Mouse (Mus musculus) neutrophil, adult 59 days (primary cell): ENCODE results near the gene Srl. TPM values are rescaled to one million over a fixed set of nuclear protein-coding genes. Genes with fewer than 3 reads are reported as not detected.

Experiments used
- total RNA-seq, 2 experiments: library from RNA; stranded (reverse); gene quantifications; 1 replicate in 1 of 2; 2 replicates in 1 of 2; pipeline ENCODE4 v1.2.4; 2023

The Srl gene
- 1 to 10 TPM in 1 of 2 experiments, under 1 TPM in 1; 0.76 to 1.2 TPM for total RNA-seq

DNA sequence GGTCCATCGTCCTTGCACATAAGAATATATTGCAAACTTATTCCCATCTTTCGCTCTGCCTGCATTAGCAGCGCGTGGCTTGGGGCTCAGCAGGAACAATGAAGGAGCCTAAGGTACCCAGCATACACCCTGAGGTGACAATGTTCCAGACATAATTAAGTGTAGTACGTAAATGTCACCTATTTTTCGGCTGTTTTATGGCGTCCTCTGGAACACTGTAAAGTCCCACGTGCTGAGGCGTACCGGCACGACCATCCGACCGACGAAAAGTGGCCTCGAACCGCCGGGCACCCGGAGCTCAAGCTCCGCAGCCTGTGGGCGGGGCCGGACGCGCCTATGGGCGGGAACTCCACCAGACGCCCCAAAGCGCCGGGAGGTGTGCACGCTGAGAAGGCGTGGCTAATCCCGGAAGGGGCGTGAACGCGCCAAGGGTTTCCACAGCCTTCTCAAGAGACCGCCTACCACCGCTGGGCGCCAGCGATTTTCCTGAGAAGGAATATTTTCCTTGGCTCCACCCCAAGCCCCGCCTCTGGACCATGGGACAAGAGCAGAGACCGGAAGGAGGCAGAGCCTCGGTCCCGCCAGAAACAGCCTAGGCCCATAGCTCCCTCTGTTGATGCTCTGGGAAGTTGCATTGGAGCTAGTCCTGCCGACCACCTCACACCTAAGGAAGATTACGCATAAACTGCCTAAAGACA, at the start of gene Srl:
Gene Srl, minus strand, starts transcription at position 316 of the 698 bp plus-strand sequence.

DNA sequence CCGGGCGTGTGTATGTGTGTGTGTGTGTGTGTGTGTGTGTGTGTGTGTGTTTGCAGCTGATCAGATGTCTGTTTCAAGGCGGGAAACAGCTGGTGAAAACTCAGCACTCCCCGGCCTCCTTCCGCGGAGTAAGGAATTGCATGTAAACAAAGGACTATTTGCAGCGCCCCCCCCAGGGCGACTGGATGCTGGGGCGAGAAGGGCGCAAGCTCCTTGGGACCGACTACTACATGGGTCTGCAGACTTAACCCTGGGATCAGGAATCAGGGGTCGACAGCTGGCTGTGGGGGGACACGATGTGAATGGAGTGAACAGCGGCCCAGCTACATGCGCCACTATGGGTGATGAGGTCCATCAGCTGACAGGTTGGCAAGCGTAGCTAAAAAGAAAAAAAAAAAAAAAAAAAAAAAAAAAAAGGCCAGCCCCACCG, 18.1 kb upstream of the Srl start, which contains the start of gene Tfap4:
Gene Tfap4, minus strand, starts transcription at position 140 of the 430 bp plus-strand sequence.

Other genes with a start within 250 kb of the Srl start
- gene Adcy9, start 121.3 kb downstream of the Srl start, total RNA-seq: 1 to 10 TPM; 8.6 to 8.9 TPM
- gene Tfap4, start 18.0 kb upstream of the Srl start, total RNA-seq: 10 to 100 TPM in 1 of 2 experiments, 1 to 10 TPM in 1; 9.9 to 10.7 TPM
- gene Glis2, start 52.9 kb upstream of the Srl start, total RNA-seq: under 1 TPM; 0.09 to 0.33 TPM
- 10 to 100 TPM; 29.2 to 36.6 TPM for gene Pam16, start 83.2 kb upstream of the Srl start, total RNA-seq
- gene Vasn, start 98.1 kb upstream of the Srl start, total RNA-seq: under 1 TPM; 0.16 to 0.49 TPM
- 10 to 100 TPM; 11.9 to 12.3 TPM for gene Dnaja3, start 98.2 kb upstream of the Srl start, total RNA-seq
- gene Coro7, start 138.0 kb upstream of the Srl start, total RNA-seq: 100 to 1,000 TPM; 220 to 224 TPM
- gene Nmral1, start 177.5 kb upstream of the Srl start, total RNA-seq: 10 to 100 TPM; 18.4 to 18.7 TPM
- gene Hmox2, start 184.5 kb upstream of the Srl start, total RNA-seq: 10 to 100 TPM; 47.7 to 57.4 TPM
- gene Cdip1, start 248.5 kb upstream of the Srl start, total RNA-seq: 10 to 100 TPM; 15.4 to 16.5 TPM